Comparison of ENCODE assay signal across 8 mouse cellular contexts in the genomic region with DNA sequence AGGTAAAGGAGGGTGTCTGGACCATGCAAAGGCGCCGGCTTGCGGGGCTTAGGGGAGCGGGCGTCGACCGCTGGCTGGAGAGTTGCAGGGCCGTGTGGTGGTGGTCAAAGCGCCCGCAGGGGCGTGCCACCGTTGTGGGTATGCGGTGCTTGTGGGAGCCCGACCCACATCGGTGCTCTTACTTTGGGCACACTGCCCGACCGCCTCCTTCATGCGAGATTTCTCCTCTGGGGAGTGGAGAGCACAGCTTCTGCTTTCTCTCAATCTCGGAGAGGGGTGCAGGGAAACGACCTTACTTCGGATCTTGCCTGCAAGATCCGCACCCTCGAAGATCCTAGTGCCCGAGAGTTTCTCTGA. TPM values are rescaled to one million over a fixed set of nuclear protein-coding genes. Genes with fewer than 3 reads are reported as not detected.
A peak's percentile ranks its signal among the peaks of the same experiment; 100 is the strongest.
DNase-seq lines count a peak whose midpoint lies in the region; ATAC-seq and TF ChIP-seq lines count a peak whose summit lies in the region.

No protein-coding gene starts in this region.

- under 1% methylated on average over 24 of the region's 24 CpGs for WGBS in embryonic facial prominence, embryonic 11.5 days
- WGBS in intestine, embryonic 14.5 days = under 1% methylated on average over 24 of the region's 24 CpGs
- WGBS in neural tube, embryonic 12.5 days = 3% methylated on average over 24 of the region's 24 CpGs

- no peak for TF ChIP-seq CTCF in left cerebral cortex, adult 2 months (IDR thresholded peaks at IDR 0.05)

- no peaks in the 10 kb centered on the region for H3K4me1 ChIP-seq in embryonic facial prominence, embryonic 11.5 days (ENCODE audit: control insufficient read depth, insufficient read depth, low read length)
- peaks cover 8% of the 10 kb centered on the region; the same call in 1 of the 2 replicates for H3K4me1 ChIP-seq in intestine, embryonic 14.5 days (replicated peaks; ENCODE audit: control insufficient read depth, insufficient read depth, low read length)
- peaks cover 21% of the 10 kb centered on the region; the same call in 1 of the 2 replicates for H3K4me1 ChIP-seq in neural tube, embryonic 12.5 days

- H3K4me2 ChIP-seq in embryonic facial prominence, embryonic 11.5 days (ENCODE audit: low read depth, low read length) = peak overlapping the region; percentile 92
- H3K4me2 ChIP-seq in intestine, embryonic 14.5 days (ENCODE audit: low read length) = peak overlapping the region; percentile 59
- H3K4me2 ChIP-seq in neural tube, embryonic 12.5 days (replicated peaks) = peak overlapping the region; percentile 93

- intact Hi-C loops in left cerebral cortex, adult 2 months (cut with DNase I) = loop anchor here (1.0 to 2.0 kb wide), 2 partner anchors 35 to 67 kb away; a partner anchor contains a TSS
- intact Hi-C loops in left cerebral cortex, postnatal 4 days (cut with DNase I) = no loop called here

- no peak for DNase-seq in left cerebral cortex, adult 2 months (ENCODE audit: extremely low spot score in 1 of 2, low spot score in 2 of 2)
- DNase-seq in left cerebral cortex, postnatal 4 days = no peak
- no peak for DNase-seq in embryonic facial prominence, embryonic 11.5 days (ENCODE audit: low spot score)
- no peak for DNase-seq in intestine, embryonic 14.5 days (ENCODE audit: low spot score)
- DNase-seq in layer of hippocampus, adult 18-20 months (ENCODE audit: low spot score in 2 of 2) = no peak
- no peak for DNase-seq in adrenal gland, adult 2 months
- DNase-seq in right cerebral cortex, postnatal 25 days = no peak

- H3K9me3 ChIP-seq in embryonic facial prominence, embryonic 11.5 days (replicated peaks; ENCODE audit: control insufficient read depth, low read length) = no peaks in the 10 kb centered on the region
- no peaks in the 10 kb centered on the region for H3K9me3 ChIP-seq in intestine, embryonic 14.5 days (ENCODE audit: control insufficient read depth, low read length)
- H3K9me3 ChIP-seq in neural tube, embryonic 12.5 days = no peaks in the 10 kb centered on the region

- no peaks in the 10 kb centered on the region for H3K27me3 ChIP-seq in embryonic facial prominence, embryonic 11.5 days (ENCODE audit: control insufficient read depth, insufficient read depth, low read length)
- no peaks in the 10 kb centered on the region for H3K27me3 ChIP-seq in intestine, embryonic 14.5 days (replicated peaks; ENCODE audit: control insufficient read depth, insufficient read depth, low read length)
- H3K27me3 ChIP-seq in neural tube, embryonic 12.5 days (replicated peaks) = no peaks in the 10 kb centered on the region

- H3K36me3 ChIP-seq in embryonic facial prominence, embryonic 11.5 days (replicated peaks; ENCODE audit: control insufficient read depth, insufficient read depth, low read depth, low read length) = no peaks in the 10 kb centered on the region
- H3K36me3 ChIP-seq in intestine, embryonic 14.5 days (ENCODE audit: control insufficient read depth, insufficient read depth, low read length) = no peaks in the 10 kb centered on the region
- H3K36me3 ChIP-seq in neural tube, embryonic 12.5 days = no peaks in the 10 kb centered on the region

- H3K27ac ChIP-seq in left cerebral cortex, adult 2 months = peak overlapping the region; percentile 97
- no peak overlapping the region for H3K27ac ChIP-seq in embryonic facial prominence, embryonic 11.5 days (replicated peaks; ENCODE audit: low read depth, low read length)
- H3K27ac ChIP-seq in intestine, embryonic 14.5 days (ENCODE audit: low read depth) = peak overlapping the region; percentile 24; the same call in 1 of the 2 replicates
- H3K27ac ChIP-seq in neural tube, embryonic 12.5 days = peak overlapping the region; percentile 10; the same call in 1 of the 2 replicates

- H3K9ac ChIP-seq in embryonic facial prominence, embryonic 11.5 days (replicated peaks; ENCODE audit: low read length) = peak overlapping the region; percentile 68
- H3K9ac ChIP-seq in intestine, embryonic 14.5 days (ENCODE audit: low read length) = peak overlapping the region; percentile 39
- H3K9ac ChIP-seq in neural tube, embryonic 12.5 days = peak overlapping the region; percentile 68

- ATAC-seq in embryonic facial prominence, embryonic 11.5 days (replicated peaks; ENCODE audit: insufficient number of reproducible peaks, low FRiP score, low TSS enrichment, low read depth) = no peak
- no peak for ATAC-seq in intestine, embryonic 14.5 days (replicated peaks; ENCODE audit: low FRiP score, low TSS enrichment, low read depth)
- no peak for ATAC-seq in neural tube, embryonic 12.5 days (ENCODE audit: low FRiP score, low read depth)

- H3K4me3 ChIP-seq in left cerebral cortex, adult 2 months = peak overlapping the region; percentile 85
- H3K4me3 ChIP-seq in embryonic facial prominence, embryonic 11.5 days (ENCODE audit: low read depth, low read length) = peak overlapping the region; percentile 59
- peak overlapping the region; percentile 45 for H3K4me3 ChIP-seq in intestine, embryonic 14.5 days (ENCODE audit: low read depth, low read length)
- peak overlapping the region; percentile 55 for H3K4me3 ChIP-seq in neural tube, embryonic 12.5 days

RNA-seq across cellular contexts. Expression of a gene that starts 0.3 kb away (rescaled TPM):
- 10 to 100 TPM; 33.5 to 50.4 TPM for total RNA-seq in left cerebral cortex, adult 2 months (2021)
- 10 to 100 TPM; 23.3 to 26.5 TPM for total RNA-seq in left cerebral cortex, postnatal 4 days (2021)
- polyA plus RNA-seq in embryonic facial prominence, embryonic 11.5 days (2014; fragmentation: Nextera tagmentation; extraction: Ambion mirVana) = 2.8 and 4.3 TPM in 2 replicates
- polyA plus RNA-seq in intestine, embryonic 14.5 days (2014; fragmentation: Nextera tagmentation; extraction: Ambion mirVana) = 7.8 and 8.3 TPM in 2 replicates
- 23.1 and 24.7 TPM in 2 replicates for polyA plus RNA-seq in neural tube, embryonic 12.5 days (2016; fragmentation: Nextera tagmentation; extraction: Ambion mirVana)
- 10 to 100 TPM; 16.8 to 32.1 TPM for total RNA-seq in layer of hippocampus, adult 18-20 months (2021)
- 10 to 100 TPM; 10.8 to 16.6 TPM for total RNA-seq in adrenal gland, adult 2 months (2021)
- 4.0 and 4.8 TPM in 2 replicates for polyA plus RNA-seq in adrenal gland, adult 2 months (2012; rRNA removed)

RNA-seq across cellular contexts. Expression of a gene that starts 38.6 kb away (rescaled TPM):
- 1 to 10 TPM; 7.8 to 9.5 TPM for total RNA-seq in left cerebral cortex, adult 2 months (2021)
- total RNA-seq in left cerebral cortex, postnatal 4 days (2021) = 1 to 10 TPM; 4.5 to 4.7 TPM
- 37.3 and 43.0 TPM in 2 replicates for polyA plus RNA-seq in embryonic facial prominence, embryonic 11.5 days (2014; fragmentation: Nextera tagmentation; extraction: Ambion mirVana)
- polyA plus RNA-seq in intestine, embryonic 14.5 days (2014; fragmentation: Nextera tagmentation; extraction: Ambion mirVana) = 30.8 and 44.8 TPM in 2 replicates
- 28.3 and 35.0 TPM in 2 replicates for polyA plus RNA-seq in neural tube, embryonic 12.5 days (2016; fragmentation: Nextera tagmentation; extraction: Ambion mirVana)
- total RNA-seq in layer of hippocampus, adult 18-20 months (2021) = 10 to 100 TPM; 12.0 to 15.0 TPM
- total RNA-seq in adrenal gland, adult 2 months (2021) = 10 to 100 TPM; 28.7 to 29.8 TPM
- polyA plus RNA-seq in adrenal gland, adult 2 months (2012; rRNA removed) = 17.5 and 19.9 TPM in 2 replicates
